Mouse (Mus musculus) midbrain, embryonic 14.5 days (tissue): ENCODE measurements at regions not wholly inside any gene's neighbourhood (a gene's known extent, or its start where the extent isn't known, plus 50 kb on each side); places are given as distances from the start of the nearest gene placed in this dataset.
A peak's percentile ranks its signal among the peaks of the same experiment; 100 is the strongest.

Experiments used
- ATAC-seq: fragments of 200-750 bp; cut with Nextera tagmentation; 2 replicates; pipeline ENCODE4 v1.8.0; 2017; ENCODE audit warnings: moderate number of reproducible peaks, moderate library complexity; ENCODE audit not compliant: low FRiP score, low TSS enrichment
- DNase-seq: peaks from one replicate; pipeline ENCODE4 v3.0.0-alpha.2; 2015
- H3K27ac ChIP-seq: fragments of 300-500 bp; sonication (generic); replicated peaks from 2 replicates; pipeline ENCODE4 v1.5.1; 2014; ENCODE audit warnings: mild to moderate bottlenecking, low read depth, low read length, moderate library complexity
- H3K27me3 ChIP-seq: fragments of 300-500 bp; sonication (generic); 2 replicates; pipeline ENCODE4 v1.6.1; 2014; ENCODE audit warnings: low read length, control low read depth, mixed read lengths; ENCODE audit not compliant: control insufficient read depth, insufficient read depth
- H3K36me3 ChIP-seq: fragments of 300-500 bp; sonication (generic); 2 replicates; pipeline ENCODE4 v1.6.1; 2014; ENCODE audit warnings: low read length, control low read depth; ENCODE audit not compliant: control insufficient read depth, insufficient read depth
- H3K4me1 ChIP-seq: fragments of 300-500 bp; sonication (generic); 2 replicates; pipeline ENCODE4 v1.6.1; 2014; ENCODE audit warnings: mild to moderate bottlenecking, antibody characterized with exemption, low read length, control low read depth; ENCODE audit not compliant: control insufficient read depth, insufficient read depth
- H3K4me2 ChIP-seq: fragments of 300-500 bp; sonication (generic); 2 replicates; pipeline ENCODE4 v1.6.1; 2014; ENCODE audit warnings: mild to moderate bottlenecking, low read length, moderate library complexity
- H3K4me3 ChIP-seq: fragments of 300-500 bp; sonication (generic); replicated peaks from 2 replicates; pipeline ENCODE4 v1.5.1; 2014; ENCODE audit warnings: low read depth, low read length
- H3K9ac ChIP-seq: fragments of 300-500 bp; sonication (generic); replicated peaks from 2 replicates; pipeline ENCODE4 v1.6.1; 2014; ENCODE audit warnings: mild to moderate bottlenecking, low read length, moderate library complexity
- H3K9me3 ChIP-seq: fragments of 300-500 bp; sonication (generic); 2 replicates; pipeline ENCODE4 v1.6.1; 2016; ENCODE audit warnings: low read length, control low read depth, mixed read lengths; ENCODE audit not compliant: control insufficient read depth
- WGBS: fragments of 180-500 bp; shearing (Covaris S2); extraction: QIAGEN DNeasy Blood & Tissue Kit; methylation state at CpG from one replicate; pipeline ENCODE4 v1.1.7; 2014; 5-methylcytosine and 5-hydroxymethylcytosine counted together

GRCm38 (mm10) chr10:118608376-118609145, 167.7 kb downstream of the Ifng start:
- Histone ChIP-seq H3K27ac (no peak overlapping the region), H3K36me3 (no peaks in the 10 kb centered on the region), H3K4me2 (no peak overlapping the region), H3K9ac (no peak overlapping the region), H3K9me3 (no peaks in the 10 kb centered on the region), H3K27me3 (no peaks in the 10 kb centered on the region), H3K4me3 (no peak overlapping the region), H3K4me1 (no peaks in the 10 kb centered on the region)
- DNase-seq: no peak
- WGBS: 63% methylated on average over 4 of the region's 4 CpGs
- no peak for ATAC-seq

- H3K9me3 ChIP-seq: no peaks in the 10 kb centered on the region
- ATAC-seq (no peak), DNase-seq (no peak)
- no peak overlapping the region for H3K27ac ChIP-seq
- no peaks in the 10 kb centered on the region for H3K36me3 ChIP-seq
- H3K4me2 ChIP-seq: no peak overlapping the region
- H3K4me3 ChIP-seq: no peak overlapping the region
- no peaks in the 10 kb centered on the region for H3K27me3 ChIP-seq
- 86% methylated on average over 4 of the region's 4 CpGs for WGBS
- H3K4me1 ChIP-seq: no peaks in the 10 kb centered on the region
- no peak overlapping the region for H3K9ac ChIP-seq
These were observed 168.3 kb downstream of the Ifng start for GRCm38 (mm10) chr10:118609157-118609556.

DNA sequence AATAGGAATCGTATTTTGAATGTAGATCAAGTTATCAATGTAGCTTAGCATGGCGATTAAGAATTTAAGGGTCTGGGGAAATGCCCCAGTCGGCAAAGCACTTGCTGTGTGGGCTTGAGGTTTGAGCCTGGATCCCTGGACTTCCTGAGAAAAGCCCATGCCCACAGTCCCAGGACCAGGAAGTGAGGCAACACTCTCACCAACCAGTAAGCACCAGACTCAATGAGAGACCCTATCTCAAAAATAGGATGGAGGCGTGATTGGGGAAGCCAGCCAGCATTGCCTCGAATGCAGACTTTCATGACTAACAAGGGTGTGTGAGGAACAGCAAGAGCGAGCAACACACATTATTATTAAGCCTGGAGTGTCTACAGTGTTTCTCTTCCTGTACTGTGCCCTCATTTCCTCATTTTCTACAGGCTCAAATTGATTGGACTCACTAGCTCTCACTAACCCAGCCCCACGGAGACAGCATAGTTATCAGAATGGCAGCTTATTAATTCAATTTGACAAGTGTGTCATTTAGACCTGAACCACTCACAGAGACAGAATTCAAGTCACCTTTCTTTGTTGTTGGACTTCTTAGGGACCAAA, 170.1 kb downstream of the Ifng start:
- Histone ChIP-seq H3K9me3 (no peaks in the 10 kb centered on the region), H3K4me3 (no peak overlapping the region), H3K27ac (no peak overlapping the region), H3K4me1 (no peaks in the 10 kb centered on the region), H3K27me3 (no peaks in the 10 kb centered on the region), H3K9ac (no peak overlapping the region), H3K4me2 (no peak overlapping the region), H3K36me3 (no peaks in the 10 kb centered on the region)
- no peak for ATAC-seq
- DNase-seq: peak; percentile 23
- 70% methylated on average over 7 of the region's 7 CpGs for WGBS

- Histone ChIP-seq H3K27ac (no peak overlapping the region), H3K9ac (no peak overlapping the region), H3K4me3 (no peak overlapping the region), H3K36me3 (no peaks in the 10 kb centered on the region), H3K4me1 (no peaks in the 10 kb centered on the region), H3K9me3 (no peaks in the 10 kb centered on the region), H3K27me3 (no peaks in the 10 kb centered on the region), H3K4me2 (no peak overlapping the region)
- ATAC-seq: no peak
- WGBS: 87% methylated on average over 7 of the region's 7 CpGs
- DNase-seq: no peak
These were observed 171.2 kb downstream of the Ifng start for GRCm38 (mm10) chr10:118612091-118612490.

DNA sequence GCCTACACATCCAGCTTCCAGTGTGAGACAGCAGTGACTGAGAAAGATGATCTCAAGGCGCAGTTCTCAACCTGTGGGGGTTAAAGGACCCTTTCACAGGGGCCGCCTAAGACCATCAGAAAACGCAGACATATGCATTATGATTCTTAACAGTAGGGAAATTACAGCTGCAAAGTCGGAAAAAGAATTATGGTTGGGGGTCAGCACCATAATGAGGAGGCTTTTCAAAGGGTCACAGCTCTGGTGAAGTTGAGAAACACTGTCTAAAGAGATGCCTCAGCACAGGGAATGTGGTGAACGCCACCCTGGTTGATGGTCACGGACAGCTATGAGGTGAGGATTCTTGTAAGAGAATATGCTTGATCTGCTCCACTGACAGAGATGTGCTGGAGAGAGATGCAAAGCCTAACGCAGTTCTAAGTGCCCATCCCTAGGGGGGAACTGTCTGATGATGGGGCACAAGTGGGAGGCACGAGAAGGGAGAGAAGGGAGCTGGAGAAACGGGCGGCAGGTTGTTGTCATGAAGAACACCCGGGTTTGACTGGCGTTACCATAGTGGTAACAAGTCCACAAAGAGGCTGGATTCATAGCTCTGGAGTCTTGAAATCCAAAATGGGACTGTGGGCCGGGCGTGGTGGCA, 172.3 kb downstream of the Ifng start:
- H3K27me3 ChIP-seq: no peaks in the 10 kb centered on the region
- no peak overlapping the region for H3K27ac ChIP-seq
- H3K36me3 ChIP-seq: no peaks in the 10 kb centered on the region
- no peaks in the 10 kb centered on the region for H3K4me1 ChIP-seq
- H3K9me3 ChIP-seq: no peaks in the 10 kb centered on the region
- 90% methylated on average over 14 of the region's 14 CpGs for WGBS
- H3K9ac ChIP-seq: no peak overlapping the region
- ATAC-seq (no peak), DNase-seq (no peak)
- no peak overlapping the region for H3K4me2 ChIP-seq
- no peak overlapping the region for H3K4me3 ChIP-seq

GRCm38 (mm10) chr10:118614251-118614865, 173.5 kb downstream of the Ifng start:
- WGBS: 91% methylated on average over 6 of the region's 6 CpGs
- H3K4me2 ChIP-seq: no peak overlapping the region

DNA sequence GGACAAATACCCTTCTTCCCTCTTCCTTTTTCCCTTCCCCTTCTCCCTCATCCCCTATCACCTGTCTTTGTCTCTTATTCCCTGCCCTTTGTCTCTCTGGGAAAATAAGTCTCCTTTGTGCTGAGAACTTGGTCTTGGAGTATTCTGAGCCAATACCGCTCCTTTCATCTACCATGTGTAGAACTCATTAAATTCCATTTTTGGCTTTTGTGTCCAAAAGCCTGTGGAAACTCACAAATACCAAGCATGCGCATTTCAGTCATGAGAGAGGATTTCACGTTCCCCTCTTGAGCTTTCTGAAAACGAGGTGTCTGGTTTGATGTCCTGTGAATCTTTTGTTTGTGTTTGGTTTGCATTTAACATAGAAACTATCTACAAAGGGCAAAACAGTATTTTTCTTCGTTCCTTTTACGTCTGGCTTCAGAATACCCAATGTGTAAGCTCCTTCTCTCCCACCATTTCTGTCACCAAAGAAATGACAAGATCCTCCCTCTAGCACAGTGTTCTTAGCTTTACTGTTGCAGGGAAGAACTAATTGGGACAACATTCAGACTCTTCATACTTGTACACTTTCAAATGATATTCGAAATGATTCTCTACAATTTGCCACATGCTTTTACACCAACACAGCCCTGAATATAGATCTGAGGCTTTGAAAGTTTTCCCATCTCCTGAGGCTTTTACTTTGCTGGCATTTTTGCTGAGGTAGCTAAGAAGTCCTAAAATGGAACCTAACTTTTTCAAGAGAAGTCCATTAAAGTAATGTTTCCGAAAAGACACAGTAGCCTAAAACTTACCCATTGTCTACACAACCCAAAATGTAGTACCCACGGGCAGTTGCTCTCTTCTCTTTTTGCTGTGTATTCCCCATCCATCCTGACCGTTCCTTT, 174.5 kb downstream of the Ifng start:
- no peak for DNase-seq
- Histone ChIP-seq H3K4me2 (no peak overlapping the region), H3K9ac (no peak overlapping the region), H3K36me3 (no peaks in the 10 kb centered on the region), H3K4me3 (no peak overlapping the region), H3K27ac (no peak overlapping the region), H3K9me3 (no peaks in the 10 kb centered on the region), H3K27me3 (no peaks in the 10 kb centered on the region), H3K4me1 (no peaks in the 10 kb centered on the region)
- no peak for ATAC-seq
- WGBS: 87% methylated on average over 10 of the region's 10 CpGs

More at GRCm38 (mm10) chr10:118614251-118614865, 173.5 kb downstream of the Ifng start:
- Histone ChIP-seq H3K9ac (no peak overlapping the region), H3K4me1 (no peaks in the 10 kb centered on the region), H3K9me3 (no peaks in the 10 kb centered on the region), H3K27me3 (no peaks in the 10 kb centered on the region), H3K27ac (no peak overlapping the region), H3K4me3 (no peak overlapping the region), H3K36me3 (no peaks in the 10 kb centered on the region)
- ATAC-seq (no peak), DNase-seq (no peak)

DNA sequence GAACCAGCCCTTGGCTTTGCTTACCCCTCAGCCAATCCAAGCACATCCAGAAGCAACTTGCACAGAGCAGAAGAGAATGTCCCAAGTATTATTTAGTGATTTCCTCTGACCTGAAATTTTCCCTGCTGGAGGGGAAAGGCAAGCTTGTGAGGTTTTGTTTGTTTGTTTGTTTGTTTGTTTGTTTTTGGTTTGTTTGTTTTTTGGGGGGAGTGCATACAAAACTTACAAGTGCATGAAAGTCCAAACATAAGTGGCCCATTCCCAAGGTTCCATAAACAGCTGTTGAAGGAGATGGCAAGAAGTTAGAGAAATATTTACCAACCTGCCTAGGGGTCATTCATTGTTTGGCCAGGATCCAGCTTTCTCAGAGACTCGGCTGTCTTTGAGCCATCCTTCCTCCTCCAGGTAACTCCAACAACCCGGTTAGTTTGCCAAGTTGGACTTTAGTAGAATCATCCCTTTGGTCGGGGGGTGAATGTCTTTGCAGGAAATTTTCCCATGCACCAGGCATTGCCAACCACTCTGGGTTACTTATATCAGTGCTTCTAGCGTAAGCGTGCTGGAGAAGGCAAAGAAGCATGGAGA, 175.3 kb downstream of the Ifng start:
- H3K9me3 ChIP-seq: no peaks in the 10 kb centered on the region
- no peaks in the 10 kb centered on the region for H3K36me3 ChIP-seq
- DNase-seq: no peak
- no peak overlapping the region for H3K9ac ChIP-seq
- ATAC-seq: no peak
- H3K27me3 ChIP-seq: no peaks in the 10 kb centered on the region
- H3K27ac ChIP-seq: no peak overlapping the region
- 91% methylated on average over 5 of the region's 5 CpGs for WGBS
- no peak overlapping the region for H3K4me2 ChIP-seq
- H3K4me3 ChIP-seq: no peak overlapping the region
- no peaks in the 10 kb centered on the region for H3K4me1 ChIP-seq
